Mouse (Mus musculus): ENCODE data around the gene Srpk3. TPM values are rescaled to one million over a fixed set of nuclear protein-coding genes. Genes with fewer than 3 reads are reported as not detected.

Srpk3 gene
- total and polyA plus RNA-seq, 3 experiments: 0.20 to 1.1 (median 0.41) TPM

DNA sequence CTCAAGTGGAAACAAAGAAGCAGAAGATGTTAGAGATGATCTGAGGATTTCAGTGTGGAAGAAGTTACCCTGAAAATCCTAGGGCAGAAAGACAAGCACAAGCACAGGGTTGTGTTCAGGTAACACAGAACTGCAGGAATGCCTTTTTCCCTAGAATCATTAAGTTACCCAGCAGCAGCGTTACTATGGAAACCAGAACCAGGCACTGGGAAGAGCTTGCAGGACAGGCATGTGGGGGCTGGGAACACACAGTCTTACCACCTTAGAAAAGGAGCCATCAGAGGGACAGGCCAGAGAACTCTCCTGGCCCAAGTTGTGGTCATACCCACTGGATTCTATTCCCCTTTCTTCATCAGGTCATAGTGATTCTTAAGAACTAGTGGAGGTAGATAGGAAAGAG lies 31.6 kb downstream of the Srpk3 start:
- DNase-seq: no peak

DNA sequence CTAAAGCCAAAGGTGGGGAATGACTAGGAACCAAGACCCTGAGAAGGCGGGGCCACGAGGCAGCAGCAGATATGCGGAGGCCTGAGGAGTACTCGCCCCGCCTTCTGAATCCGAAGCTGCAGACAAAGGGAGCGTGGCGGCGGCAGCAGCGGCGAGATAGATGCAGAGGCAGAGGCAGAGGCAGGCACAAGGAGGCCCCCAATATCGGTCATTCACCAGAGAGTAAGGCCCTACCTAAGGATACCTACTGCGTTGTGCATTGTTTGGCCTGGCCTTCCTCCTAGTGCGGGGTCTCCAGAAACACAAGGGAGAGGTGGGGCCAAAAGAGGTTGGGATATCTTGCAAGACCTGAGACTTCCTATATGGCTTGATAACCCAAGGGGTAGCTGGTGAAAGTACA lies 40.9 kb downstream of the Srpk3 start:
- no peak for DNase-seq

DNA sequence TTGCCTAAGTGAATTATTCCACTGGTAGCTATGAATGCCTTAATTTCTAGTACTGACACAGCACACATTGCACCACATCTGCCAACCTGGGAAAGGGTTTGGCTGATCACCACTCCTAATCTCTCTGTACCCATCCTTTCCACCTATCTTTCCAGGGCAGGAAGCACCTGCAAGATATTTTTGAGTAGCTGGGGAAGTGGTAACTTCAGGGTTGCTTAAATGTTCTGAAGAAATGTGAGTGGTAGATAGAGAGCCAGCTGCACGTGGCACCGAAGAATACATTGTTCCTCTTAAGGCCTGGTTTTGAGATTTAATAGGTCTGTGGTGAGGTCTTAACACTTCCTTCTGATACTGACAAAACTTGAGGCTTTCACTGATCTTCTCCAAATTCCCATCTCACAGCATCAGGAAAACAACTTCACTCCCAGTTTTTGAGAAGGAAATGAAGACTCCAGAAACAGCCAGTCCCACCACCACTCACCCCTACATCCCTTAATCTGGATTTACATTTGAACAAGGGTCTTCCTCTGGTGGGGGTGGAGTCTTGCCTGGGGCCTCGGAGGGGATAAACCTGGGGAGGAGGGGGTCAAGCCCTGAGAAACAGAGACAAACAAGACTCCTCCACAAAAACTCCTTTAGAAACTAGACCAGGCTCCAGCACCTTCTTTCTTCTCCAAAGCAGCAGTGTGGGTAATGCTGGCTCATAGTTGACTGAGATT lies 42.5 kb downstream of the Srpk3 start:
- no peak for DNase-seq

DNA sequence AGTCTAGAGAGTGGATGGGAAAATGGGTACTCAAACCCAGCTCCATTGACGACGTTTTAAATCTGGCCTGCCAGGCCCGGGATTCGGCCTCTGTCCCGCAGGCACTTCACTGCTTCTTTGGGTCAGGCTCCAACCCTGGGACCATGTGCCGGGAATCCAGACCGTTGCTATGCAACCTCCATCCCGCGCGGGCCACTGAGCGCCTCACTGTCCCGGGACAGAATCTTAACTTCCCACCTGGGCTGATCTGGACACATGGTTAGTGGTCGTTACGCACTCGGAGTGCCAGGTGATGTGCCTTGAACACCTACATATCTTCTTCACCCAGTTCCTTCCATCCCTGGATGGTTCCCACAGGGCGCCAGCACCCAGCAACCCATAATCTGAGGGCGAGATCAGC lies 49.5 kb downstream of the Srpk3 start:
- DNase-seq: no peak

DNA sequence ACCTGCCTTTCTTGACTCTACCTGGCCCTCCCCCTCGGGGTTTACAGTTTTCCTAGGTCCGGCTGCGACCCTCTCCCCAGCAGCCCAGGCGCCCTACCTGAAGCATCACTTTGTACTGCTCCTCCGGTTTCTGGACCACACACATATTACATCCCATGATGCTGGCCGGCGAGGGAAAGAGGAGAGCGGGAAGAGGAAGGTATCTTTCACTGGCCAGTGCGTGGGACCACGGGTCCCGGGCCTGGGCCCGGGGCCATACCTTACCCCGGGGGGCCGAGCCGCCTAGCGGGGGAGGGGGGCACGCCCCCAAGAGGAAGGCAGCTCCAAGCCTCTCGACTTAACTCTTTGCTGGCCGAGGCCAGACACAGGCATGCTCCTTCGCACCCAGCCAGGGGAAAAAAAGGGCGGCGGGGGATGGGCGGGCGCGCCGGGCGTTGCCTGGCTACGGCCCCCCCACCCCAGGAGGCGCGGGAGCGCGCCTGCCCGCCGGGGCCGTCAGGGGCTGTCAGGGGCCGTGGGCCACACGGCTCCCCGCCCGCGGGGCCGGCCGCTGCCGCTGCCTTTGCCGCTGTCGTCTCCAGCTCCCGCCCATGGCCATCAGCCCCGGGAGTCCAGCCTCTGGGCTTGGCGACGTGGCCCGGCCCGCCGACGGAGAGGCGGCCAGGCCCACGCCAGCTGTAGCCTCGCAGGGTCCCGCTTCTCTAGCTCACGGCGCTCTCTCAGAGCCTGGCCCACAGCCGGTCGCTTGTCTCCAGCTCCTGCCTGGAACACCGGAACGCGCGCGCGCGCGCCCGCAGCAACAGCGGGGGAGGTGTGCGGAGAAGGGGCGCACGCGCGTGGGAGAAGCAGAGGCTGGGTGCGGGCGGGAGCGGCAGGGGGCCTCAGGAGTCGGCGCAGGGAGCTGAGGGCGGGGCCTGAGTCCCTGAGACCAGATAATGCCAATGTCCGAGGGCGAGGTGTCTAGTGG lies 50.3 kb downstream of the Srpk3 start, which contains the start of gene Pdzd4:
Gene Pdzd4 (minus strand): TSS at position 785 of the 967 bp plus-strand sequence.
- DNase-seq: peak; percentile 46

Other genes starting within 250 kb of the Srpk3 start
- under 1 TPM; 0.26 to 0.66 TPM for gene Dusp9, start 135.0 kb upstream of the Srpk3 start, total RNA-seq (2021)
- gene Dusp9, start 135.0 kb upstream of the Srpk3 start, polyA plus RNA-seq (2012; rRNA removed): 0.33 and 0.40 TPM in 2 replicates
- 1 to 10 TPM; 6.1 to 7.1 TPM for gene Pnck, start 114.3 kb upstream of the Srpk3 start, total RNA-seq (2021)
- gene Pnck, start 114.3 kb upstream of the Srpk3 start, polyA plus RNA-seq (2012; rRNA removed): 6.3 and 10.9 TPM in 2 replicates
- 100 to 1,000 TPM in 1 of 2 experiments, 10 to 100 TPM in 1; 73.8 to 137 TPM for gene Slc6a8, start 101.3 kb upstream of the Srpk3 start, total RNA-seq (2021)
- 82.6 and 101 TPM in 2 replicates for gene Slc6a8, start 101.3 kb upstream of the Srpk3 start, polyA plus RNA-seq (2012; rRNA removed)
- gene Bcap31, start 58.2 kb upstream of the Srpk3 start, total RNA-seq (2021): 100 to 1,000 TPM; 271 to 301 TPM
- gene Bcap31, start 58.2 kb upstream of the Srpk3 start, polyA plus RNA-seq (2012; rRNA removed): 24.3 and 30.1 TPM in 2 replicates
- 10 to 100 TPM; 28.1 to 29.6 TPM for gene Abcd1, start 57.8 kb upstream of the Srpk3 start, total RNA-seq (2021)
- 35.2 and 41.1 TPM in 2 replicates for gene Abcd1, start 57.8 kb upstream of the Srpk3 start, polyA plus RNA-seq (2012; rRNA removed)
- gene Plxnb3, start 17.3 kb upstream of the Srpk3 start, total RNA-seq (2021): under 1 TPM; 0.41 to 0.49 TPM
- gene Plxnb3, start 17.3 kb upstream of the Srpk3 start, polyA plus RNA-seq (2012; rRNA removed): 1.2 and 1.5 TPM in 2 replicates
- 100 to 1,000 TPM; 521 to 581 TPM for gene Idh3g, start 12.5 kb downstream of the Srpk3 start, total RNA-seq (2021)
- 256 and 277 TPM in 2 replicates for gene Idh3g, start 12.5 kb downstream of the Srpk3 start, polyA plus RNA-seq (2012; rRNA removed)
- 100 to 1,000 TPM; 163 to 177 TPM for gene Ssr4, start 12.6 kb downstream of the Srpk3 start, total RNA-seq (2021)
- 257 and 339 TPM in 2 replicates for gene Ssr4, start 12.6 kb downstream of the Srpk3 start, polyA plus RNA-seq (2012; rRNA removed)
- 1 to 10 TPM; 2.8 to 7.0 TPM for gene Pdzd4, start 50.6 kb downstream of the Srpk3 start, total RNA-seq (2021)
- 1.9 and 3.0 TPM in 2 replicates for gene Pdzd4, start 50.6 kb downstream of the Srpk3 start, polyA plus RNA-seq (2012; rRNA removed)
- gene Avpr2, start 117.7 kb downstream of the Srpk3 start, total RNA-seq (2021): not detected
- not detected in 2 replicates for gene Avpr2, start 117.7 kb downstream of the Srpk3 start, polyA plus RNA-seq (2012; rRNA removed)
- 1 to 10 TPM; 8.6 to 9.7 TPM for gene L1cam, start 121.7 kb downstream of the Srpk3 start, total RNA-seq (2021)
- gene L1cam, start 121.7 kb downstream of the Srpk3 start, polyA plus RNA-seq (2012; rRNA removed): 2.6 and 4.4 TPM in 2 replicates
- 1 to 10 TPM; 3.2 to 4.0 TPM for gene Arhgap4, start 147.5 kb downstream of the Srpk3 start, total RNA-seq (2021)
- gene Arhgap4, start 147.5 kb downstream of the Srpk3 start, polyA plus RNA-seq (2012; rRNA removed): 9.9 and 11.1 TPM in 2 replicates
- gene Naa10, start 147.5 kb downstream of the Srpk3 start, total RNA-seq (2021): 10 to 100 TPM; 69.6 to 93.8 TPM
- 53.6 and 56.1 TPM in 2 replicates for gene Naa10, start 147.5 kb downstream of the Srpk3 start, polyA plus RNA-seq (2012; rRNA removed)
- gene Renbp, start 156.4 kb downstream of the Srpk3 start, total RNA-seq (2021): 10 to 100 TPM; 20.2 to 29.6 TPM
- 3.1 and 4.3 TPM in 2 replicates for gene Renbp, start 156.4 kb downstream of the Srpk3 start, polyA plus RNA-seq (2012; rRNA removed)
- gene Hcfc1, start 192.0 kb downstream of the Srpk3 start, total RNA-seq (2021): 10 to 100 TPM; 44.2 to 66.4 TPM
- gene Hcfc1, start 192.0 kb downstream of the Srpk3 start, polyA plus RNA-seq (2012; rRNA removed): 73.8 and 113 TPM in 2 replicates
- 100 to 1,000 TPM; 113 to 130 TPM for gene Irak1, start 249.5 kb downstream of the Srpk3 start, total RNA-seq (2021)
- gene Irak1, start 249.5 kb downstream of the Srpk3 start, polyA plus RNA-seq (2012; rRNA removed): 586 and 733 TPM in 2 replicates